Mouse (Mus musculus): ENCODE results near the gene C1s2.
"Not testable (repeated sequence)": the region's sequence is repeated elsewhere in the genome, so short reads cannot be mapped to it uniquely, and the experiment has no call there.

Gene C1s2

DNA sequence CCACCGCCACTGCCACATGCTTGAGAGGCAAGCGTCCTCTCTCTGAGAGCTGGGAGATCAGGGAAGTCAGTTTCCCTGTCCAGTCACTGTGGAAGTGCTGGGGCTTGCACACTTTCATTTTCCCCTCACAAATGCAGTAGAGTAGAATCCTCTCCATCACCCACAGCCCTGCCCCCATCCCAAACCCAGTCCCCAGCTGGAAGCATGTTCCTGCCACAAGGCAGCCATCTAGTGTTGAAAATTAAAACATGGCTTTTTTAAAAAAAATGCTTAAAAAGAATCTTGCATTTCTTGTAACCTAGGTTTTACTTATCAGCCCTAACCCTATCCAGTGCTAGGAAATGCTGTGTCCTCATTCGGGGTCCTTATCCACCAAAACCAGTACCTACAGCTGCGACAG is 4.2 kb upstream of the C1s2 start:
- no peak for DNase-seq (ENCODE audit: low read depth, low spot score)

DNA sequence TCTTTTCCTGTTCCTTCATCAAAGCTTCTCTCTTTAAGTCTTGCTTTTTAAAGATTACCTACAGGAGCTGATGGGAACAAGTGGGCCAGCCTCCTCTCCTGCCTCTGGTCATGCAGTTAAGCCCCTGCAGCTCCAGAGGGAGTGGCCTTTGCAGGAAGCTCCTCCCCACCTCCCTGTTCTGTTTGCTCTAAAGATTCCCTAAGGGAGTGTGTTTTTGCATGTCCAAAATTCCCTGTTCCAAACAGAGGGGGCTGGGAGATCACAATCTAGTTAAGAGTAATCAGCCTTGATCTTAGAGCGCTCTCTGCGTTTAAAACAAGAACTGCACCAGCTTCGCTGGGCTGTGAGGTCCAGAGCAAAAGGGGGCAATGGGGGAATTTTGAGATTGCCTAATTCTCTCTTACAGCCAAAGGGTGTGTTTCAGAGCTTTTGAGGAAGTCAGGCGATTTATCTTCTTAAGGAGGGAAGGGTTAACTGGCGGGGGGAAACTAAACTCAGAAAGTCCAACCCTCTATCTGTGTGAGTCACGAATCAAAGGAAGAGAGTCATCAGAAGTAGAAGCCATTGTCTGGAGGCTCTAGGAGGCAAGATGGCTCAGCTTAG is 1.1 kb upstream of the C1s2 start:
- not testable (repeated sequence) for DNase-seq (ENCODE audit: low read depth, low spot score)

- DNase-seq (ENCODE audit: low read depth, low spot score): no peak
Measured at GRCm38 (mm10) chr6:124630763-124631162, 5.1 kb downstream of the C1s2 start.

DNA sequence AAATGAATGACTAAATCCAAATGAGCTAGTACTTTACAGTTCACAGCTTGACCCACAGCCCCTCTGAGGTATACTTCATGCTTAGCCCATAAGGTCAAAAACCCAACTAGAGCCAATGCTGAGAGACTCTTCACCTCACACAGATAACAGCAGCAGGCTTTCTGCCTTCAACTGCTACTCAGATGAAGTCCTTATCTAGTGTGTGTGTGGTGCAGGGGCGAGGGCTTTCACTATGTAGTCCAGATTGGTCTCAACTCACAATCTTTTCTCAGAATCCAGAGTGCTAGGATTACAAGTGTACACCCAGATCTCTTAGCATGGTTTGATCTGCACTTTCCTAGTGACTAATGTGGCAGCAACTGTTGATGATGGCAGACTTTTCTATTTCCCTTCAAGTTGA is 9.7 kb downstream of the C1s2 start:
- DNase-seq (ENCODE audit: low read depth, low spot score): not testable (repeated sequence)

- no peak for DNase-seq (ENCODE audit: low read depth, low spot score)
Measured at GRCm38 (mm10) chr6:124625612-124626011, 10.3 kb downstream of the C1s2 start.

- DNase-seq (ENCODE audit: low read depth, low spot score): no peak
Measured at GRCm38 (mm10) chr6:124602031-124602430, 33.9 kb downstream of the C1s2 start.

GRCm38 (mm10) chr6:124593121-124593520 is 42.8 kb downstream of the C1s2 start:
- DNase-seq (ENCODE audit: low read depth, low spot score): no peak

GRCm38 (mm10) chr6:124592186-124592700 is 43.6 kb downstream of the C1s2 start:
- DNase-seq (ENCODE audit: low read depth, low spot score): no peak

DNA sequence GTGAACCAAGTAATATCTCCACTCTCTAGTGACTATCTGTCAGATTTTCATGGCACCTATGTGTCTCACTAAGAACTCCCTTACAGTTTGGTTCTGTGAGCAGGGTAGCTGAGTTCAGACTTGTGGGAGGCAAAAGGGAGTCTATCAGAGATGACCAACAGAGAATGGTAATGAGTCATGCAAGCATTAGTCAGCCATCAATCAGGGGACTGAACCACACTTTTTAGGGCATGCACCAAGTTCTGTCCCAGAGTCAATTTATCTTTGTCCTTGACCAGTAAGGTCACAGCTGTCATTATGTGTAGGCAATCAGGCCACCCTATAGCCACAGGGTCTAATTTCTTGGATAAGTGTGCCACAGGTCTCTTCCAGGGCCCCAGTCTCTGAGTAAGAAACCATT is 47.1 kb downstream of the C1s2 start:
- no peak for DNase-seq (ENCODE audit: low read depth, low spot score)

DNA sequence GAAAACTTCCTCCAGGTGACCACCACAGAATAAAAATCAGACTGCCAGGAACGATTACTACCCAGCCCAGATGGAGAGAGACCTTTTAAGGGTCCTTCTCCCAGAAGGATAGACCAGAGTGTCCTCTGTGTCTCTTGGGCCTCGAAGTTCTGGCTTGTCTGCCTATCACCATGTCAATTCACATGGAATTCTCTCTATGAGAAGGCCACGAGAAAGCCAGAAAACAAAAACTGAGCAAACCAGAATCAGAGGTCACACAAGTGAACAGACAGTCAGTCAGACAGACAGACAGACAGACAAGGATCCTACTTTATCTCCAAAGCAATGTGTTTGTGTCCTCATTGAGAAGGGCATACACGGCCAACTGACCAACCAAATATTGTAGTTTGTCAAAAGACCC is 49.6 kb downstream of the C1s2 start:
- DNase-seq (ENCODE audit: low read depth, low spot score): no peak

DNA sequence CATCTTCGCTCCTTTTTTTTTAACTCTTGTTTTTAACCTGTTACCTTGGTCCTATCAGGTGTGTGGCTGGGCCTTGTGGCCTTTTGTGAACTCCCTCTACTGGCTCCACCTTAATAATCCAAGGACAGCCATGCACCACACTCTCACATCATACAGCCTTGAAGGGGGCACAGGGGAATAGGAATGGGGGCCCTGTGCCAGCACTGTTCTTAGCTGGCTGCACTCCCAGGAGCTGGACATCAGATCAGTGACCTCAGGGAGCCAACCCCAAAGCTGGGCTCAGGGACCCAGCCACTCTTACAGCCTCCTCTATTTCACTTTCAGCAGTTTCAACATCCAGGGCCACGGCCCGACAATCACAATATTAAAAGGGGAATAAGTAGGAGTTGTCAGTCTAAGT is 50.1 kb downstream of the C1s2 start:
- peak; percentile 48 for DNase-seq (ENCODE audit: low read depth, low spot score)

DNA sequence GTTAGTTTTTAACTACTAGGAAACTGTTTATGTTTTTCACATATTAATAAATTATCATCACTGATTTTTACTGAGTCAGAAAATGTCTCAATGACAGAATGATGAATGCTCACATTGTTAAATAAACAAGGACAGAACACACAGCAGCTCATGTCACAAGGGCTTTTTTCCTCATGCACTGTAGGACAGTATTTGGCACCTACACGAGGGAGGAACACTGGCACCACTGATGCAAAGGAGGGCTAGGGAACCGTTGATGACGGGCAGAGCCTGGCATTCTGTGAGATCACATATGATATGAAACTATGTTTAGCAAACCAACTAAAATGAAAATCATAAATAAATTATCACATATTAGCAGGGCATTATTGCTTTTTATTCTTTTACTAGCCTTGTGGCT is 51.0 kb downstream of the C1s2 start:
- DNase-seq (ENCODE audit: low read depth, low spot score): no peak

GRCm38 (mm10) chr6:124582231-124582630 is 53.7 kb downstream of the C1s2 start:
- no peak for DNase-seq (ENCODE audit: low read depth, low spot score)

DNA sequence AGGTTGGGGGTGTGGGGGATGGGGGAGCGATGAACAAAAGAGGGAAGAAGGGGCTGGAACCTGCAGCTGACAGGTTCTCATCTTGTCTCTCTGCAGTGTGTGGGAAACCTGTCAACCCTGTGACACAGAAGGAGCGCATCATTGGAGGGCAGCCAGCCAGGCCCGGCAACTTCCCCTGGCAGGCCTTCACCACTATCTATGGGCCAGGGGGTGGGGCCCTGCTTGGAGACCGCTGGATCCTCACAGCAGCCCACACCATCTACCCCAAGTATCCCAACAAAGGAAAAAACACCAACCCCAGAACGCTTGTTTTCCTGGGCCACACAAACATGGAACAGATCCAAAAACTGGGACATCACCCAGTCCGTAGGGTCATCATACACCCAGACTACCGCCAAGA is 55.7 kb downstream of the C1s2 start:
- not testable (repeated sequence) for DNase-seq (ENCODE audit: low read depth, low spot score)

DNA sequence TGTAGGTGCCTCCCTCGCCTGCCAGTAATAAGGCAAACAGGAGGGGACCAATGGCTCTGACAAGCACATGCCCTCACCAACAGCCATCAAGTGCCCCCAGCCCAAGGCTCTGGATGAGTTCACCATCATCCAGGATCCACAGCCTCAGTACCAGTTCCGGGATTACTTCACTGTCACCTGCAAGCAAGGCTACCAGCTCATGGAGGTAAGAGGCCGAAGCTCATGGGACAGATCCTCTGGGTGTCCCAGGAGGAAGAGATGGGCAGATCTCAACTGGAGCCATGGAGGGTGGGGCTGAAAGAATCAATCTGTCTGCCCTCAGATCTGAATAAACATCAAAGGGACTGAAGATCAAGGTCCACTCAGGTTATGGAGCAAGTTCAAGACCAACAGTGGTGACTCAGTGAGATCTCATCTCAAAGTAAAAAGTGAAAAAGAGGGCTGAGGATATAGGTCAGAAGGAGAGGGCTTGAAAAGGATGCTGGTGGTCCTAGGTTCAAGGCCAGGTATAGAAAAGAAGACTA is 60.7 kb downstream of the C1s2 start:
- DNase-seq (ENCODE audit: low read depth, low spot score): not testable (repeated sequence)
